Mouse (Mus musculus) limb, embryonic 14.5 days (tissue): ENCODE measurements around the gene A930017K11Rik. TPM values are rescaled to one million over a fixed set of nuclear protein-coding genes. Genes with fewer than 3 reads are reported as not detected.

Source experiments
- ATAC-seq: fragments of 200-750 bp; cut with Nextera tagmentation; 2 replicates; pipeline ENCODE4 v1.8.0; 2017; ENCODE audit warnings: low read depth, moderate number of reproducible peaks, moderate TSS enrichment; ENCODE audit not compliant: low FRiP score
- DNase-seq: peaks from one replicate; pipeline ENCODE4 v3.0.0-alpha.2; 2015; ENCODE audit warnings: low spot score
- H3K27ac ChIP-seq: fragments of 300-500 bp; sonication (generic); replicated peaks from 2 replicates; pipeline ENCODE4 v1.5.1; 2014; ENCODE audit warnings: low read depth, mild to moderate bottlenecking, low read length, moderate library complexity, mixed read lengths
- H3K27me3 ChIP-seq: fragments of 300-500 bp; sonication (generic); 2 replicates; pipeline ENCODE4 v1.6.1; 2014; ENCODE audit warnings: low read length, mixed read lengths; ENCODE audit not compliant: control insufficient read depth, insufficient read depth
- H3K36me3 ChIP-seq: fragments of 300-500 bp; sonication (generic); 2 replicates; pipeline ENCODE4 v1.6.1; 2014; ENCODE audit warnings: mild to moderate bottlenecking, low read length, moderate library complexity, mixed read lengths; ENCODE audit not compliant: control insufficient read depth, insufficient read depth
- H3K4me1 ChIP-seq: fragments of 300-500 bp; sonication (generic); 2 replicates; pipeline ENCODE4 v1.6.1; 2014; ENCODE audit warnings: antibody characterized with exemption, low read length, mixed read lengths; ENCODE audit not compliant: control insufficient read depth, insufficient read depth
- H3K4me2 ChIP-seq: fragments of 300-500 bp; sonication (generic); replicated peaks from 2 replicates; pipeline ENCODE4 v1.6.1; 2014; ENCODE audit warnings: low read depth, mild to moderate bottlenecking, low read length, moderate library complexity; ENCODE audit not compliant: severe bottlenecking
- H3K4me3 ChIP-seq: fragments of 300-500 bp; sonication (generic); replicated peaks from 2 replicates; pipeline ENCODE4 v1.5.1; 2014; ENCODE audit warnings: low read length
- H3K9ac ChIP-seq: fragments of 300-500 bp; sonication (generic); 2 replicates; pipeline ENCODE4 v1.6.1; 2014; ENCODE audit warnings: mild to moderate bottlenecking, low read depth, low read length, moderate library complexity; ENCODE audit not compliant: severe bottlenecking
- H3K9me3 ChIP-seq: fragments of 300-500 bp; sonication (generic); 2 replicates; pipeline ENCODE4 v1.6.1; 2016; ENCODE audit warnings: low read length; ENCODE audit not compliant: control insufficient read depth
- POLR2A ChIP-seq: fragments of 200-500 bp; IDR thresholded peaks from 2 replicates; pipeline ENCODE4 v1.8.0; 2012; ENCODE audit warnings: inconsistent platforms, mild to moderate bottlenecking, moderate library complexity, borderline replicate concordance; ENCODE audit not compliant: insufficient read depth, insufficient read length; ENCODE audit errors: extremely low read depth
- WGBS: fragments of 180-500 bp; shearing (Covaris S2); extraction: QIAGEN DNeasy Blood & Tissue Kit; methylation state at CpG from one replicate; pipeline ENCODE4 v1.1.7; 2014; 5-methylcytosine and 5-hydroxymethylcytosine counted together
- polyA plus RNA-seq, 2 experiments: library from polyadenylated mRNA; depleted of rRNA in 1 of 2; stranded (reverse) in 1 of 2; unstranded in 1 of 2; fragments of >200 nt; fragmentation: Nextera tagmentation in 1 of 2; extraction: Ambion mirVana in 1 of 2; gene quantifications; 2 replicates each; pipeline versions ENCODE4 v1.2.1 to v1.2.3; 2012 to 2014

Gene A930017K11Rik
- polyA plus RNA-seq, 2 experiments = 0.23 to 0.25 TPM

DNA sequence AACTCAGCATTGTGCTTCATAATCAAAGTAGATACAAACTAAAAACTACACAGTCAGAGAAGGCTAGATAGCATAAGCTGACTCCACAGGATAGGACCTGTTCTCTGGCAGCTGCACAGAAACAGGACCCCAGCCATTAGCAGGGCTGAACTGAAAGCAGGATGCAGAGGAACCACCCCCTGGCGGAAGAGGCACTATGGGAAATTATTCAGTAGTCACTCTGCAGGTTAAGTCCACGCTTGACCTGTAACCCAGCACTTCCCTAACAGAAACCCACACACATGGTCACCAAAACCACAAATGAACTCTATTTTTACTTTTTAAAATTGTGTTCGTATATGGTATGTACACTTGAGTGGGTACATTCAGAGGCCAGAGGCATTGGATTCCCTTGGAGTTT is 49.3 kb downstream of the A930017K11Rik start:
- ATAC-seq (no peak), DNase-seq (no peak)
- WGBS = 86% methylated on average over 3 of the region's 3 CpGs
- Histone ChIP-seq H3K9ac (no peak overlapping the region), H3K9me3 (no peaks in the 10 kb centered on the region), H3K4me3 (no peak overlapping the region), H3K36me3 (peaks cover 18% of the 10 kb centered on the region), H3K4me1 (no peaks in the 10 kb centered on the region), H3K27me3 (no peaks in the 10 kb centered on the region), H3K4me2 (no peak overlapping the region), H3K27ac (no peak overlapping the region)
- no peak for TF ChIP-seq POLR2A

DNA sequence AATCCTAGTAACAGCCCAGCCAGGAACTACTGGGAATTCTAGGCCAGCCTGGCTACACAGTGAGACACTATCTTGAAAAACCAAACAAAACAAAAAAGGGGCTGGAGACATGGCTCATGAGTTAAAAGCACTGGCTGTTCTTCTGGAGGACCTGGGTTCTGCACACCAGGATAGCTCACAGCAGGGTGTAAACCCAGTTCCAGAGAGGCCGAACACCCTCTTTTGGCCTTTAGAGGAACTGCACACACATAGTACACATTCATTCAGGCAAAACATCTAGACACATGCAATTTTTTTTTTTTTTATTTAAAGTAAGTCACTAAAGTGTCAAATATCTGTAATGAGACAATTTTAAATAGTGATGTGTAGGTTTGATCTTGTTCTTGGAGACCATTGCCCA is 52.2 kb downstream of the A930017K11Rik start:
- 100% methylated on average over 1 of the region's 1 CpGs for WGBS
- no peak overlapping the region for H3K4me3 ChIP-seq
- H3K4me1 ChIP-seq = no peaks in the 10 kb centered on the region
- H3K4me2 ChIP-seq = no peak overlapping the region
- H3K27ac ChIP-seq = no peak overlapping the region
- peaks cover 10% of the 10 kb centered on the region for H3K36me3 ChIP-seq
- no peak overlapping the region for H3K9ac ChIP-seq
- no peak for TF ChIP-seq POLR2A
- ATAC-seq (no peak), DNase-seq (no peak)
- no peaks in the 10 kb centered on the region for H3K27me3 ChIP-seq
- H3K9me3 ChIP-seq = no peaks in the 10 kb centered on the region

Other genes starting within 250 kb of the A930017K11Rik start
Only the 30 nearest of the 33 such genes appear.
- 48.2 and 71.7 TPM in 2 replicates for gene Rpusd1, start 224.9 kb downstream of the A930017K11Rik start, polyA plus RNA-seq (2012; rRNA removed)
- gene Rpusd1, start 224.9 kb downstream of the A930017K11Rik start, polyA plus RNA-seq (2014; fragmentation: Nextera tagmentation; extraction: Ambion mirVana) = 26.1 and 26.6 TPM in 2 replicates
- gene Mslnl, start 216.5 kb downstream of the A930017K11Rik start, polyA plus RNA-seq (2012; rRNA removed) = 0.10 and 0.13 TPM in 2 replicates
- 0.10 and 0.22 TPM in 2 replicates for gene Mslnl, start 216.5 kb downstream of the A930017K11Rik start, polyA plus RNA-seq (2014; fragmentation: Nextera tagmentation; extraction: Ambion mirVana)
- 0.23 and 5.5 TPM in 2 replicates for gene Msln, start 198.2 kb downstream of the A930017K11Rik start, polyA plus RNA-seq (2012; rRNA removed)
- 0.37 and 0.95 TPM in 2 replicates for gene Msln, start 198.2 kb downstream of the A930017K11Rik start, polyA plus RNA-seq (2014; fragmentation: Nextera tagmentation; extraction: Ambion mirVana)
- gene Narfl, start 178.8 kb downstream of the A930017K11Rik start, polyA plus RNA-seq (2012; rRNA removed) = 24.9 and 26.0 TPM in 2 replicates
- gene Narfl, start 178.8 kb downstream of the A930017K11Rik start, polyA plus RNA-seq (2014; fragmentation: Nextera tagmentation; extraction: Ambion mirVana) = 24.2 and 26.1 TPM in 2 replicates
- 113 and 119 TPM in 2 replicates for gene Haghl, start 166.9 kb downstream of the A930017K11Rik start, polyA plus RNA-seq (2012; rRNA removed)
- gene Haghl, start 166.9 kb downstream of the A930017K11Rik start, polyA plus RNA-seq (2014; fragmentation: Nextera tagmentation; extraction: Ambion mirVana) = 69.3 and 78.0 TPM in 2 replicates
- 0.06 and 0.10 TPM in 2 replicates for gene Ccdc78, start 166.0 kb downstream of the A930017K11Rik start, polyA plus RNA-seq (2012; rRNA removed)
- gene Ccdc78, start 166.0 kb downstream of the A930017K11Rik start, polyA plus RNA-seq (2014; fragmentation: Nextera tagmentation; extraction: Ambion mirVana) = not detected in 2 replicates
- gene Fam173a, start 159.7 kb downstream of the A930017K11Rik start, polyA plus RNA-seq (2012; rRNA removed) = 114 and 117 TPM in 2 replicates
- 72.5 and 73.8 TPM in 2 replicates for gene Fam173a, start 159.7 kb downstream of the A930017K11Rik start, polyA plus RNA-seq (2014; fragmentation: Nextera tagmentation; extraction: Ambion mirVana)
- gene AC134908.4, start 156.9 kb downstream of the A930017K11Rik start, polyA plus RNA-seq (2012; rRNA removed) = not detected in 2 replicates
- 0.30 TPM in 1 of 2 replicates, not detected in the other for gene AC134908.4, start 156.9 kb downstream of the A930017K11Rik start, polyA plus RNA-seq (2014; fragmentation: Nextera tagmentation; extraction: Ambion mirVana)
- gene Metrn, start 155.4 kb downstream of the A930017K11Rik start, polyA plus RNA-seq (2012; rRNA removed) = 83.6 and 119 TPM in 2 replicates
- gene Metrn, start 155.4 kb downstream of the A930017K11Rik start, polyA plus RNA-seq (2014; fragmentation: Nextera tagmentation; extraction: Ambion mirVana) = 10.5 and 12.6 TPM in 2 replicates
- 6.5 and 12.2 TPM in 2 replicates for gene Fbxl16, start 143.5 kb downstream of the A930017K11Rik start, polyA plus RNA-seq (2012; rRNA removed)
- 2.0 and 2.5 TPM in 2 replicates for gene Fbxl16, start 143.5 kb downstream of the A930017K11Rik start, polyA plus RNA-seq (2014; fragmentation: Nextera tagmentation; extraction: Ambion mirVana)
- gene Wdr24, start 128.9 kb downstream of the A930017K11Rik start, polyA plus RNA-seq (2012; rRNA removed) = 45.1 and 56.1 TPM in 2 replicates
- 26.0 and 27.7 TPM in 2 replicates for gene Wdr24, start 128.9 kb downstream of the A930017K11Rik start, polyA plus RNA-seq (2014; fragmentation: Nextera tagmentation; extraction: Ambion mirVana)
- gene Jmjd8, start 123.7 kb downstream of the A930017K11Rik start, polyA plus RNA-seq (2012; rRNA removed) = 64.4 and 79.2 TPM in 2 replicates
- gene Jmjd8, start 123.7 kb downstream of the A930017K11Rik start, polyA plus RNA-seq (2014; fragmentation: Nextera tagmentation; extraction: Ambion mirVana) = 41.5 and 46.3 TPM in 2 replicates
- 335 and 338 TPM in 2 replicates for gene Stub1, start 119.2 kb downstream of the A930017K11Rik start, polyA plus RNA-seq (2012; rRNA removed)
- gene Stub1, start 119.2 kb downstream of the A930017K11Rik start, polyA plus RNA-seq (2014; fragmentation: Nextera tagmentation; extraction: Ambion mirVana) = 349 and 350 TPM in 2 replicates
- gene Rhbdl1, start 115.3 kb downstream of the A930017K11Rik start, polyA plus RNA-seq (2012; rRNA removed) = 11.7 and 12.9 TPM in 2 replicates
- gene Rhbdl1, start 115.3 kb downstream of the A930017K11Rik start, polyA plus RNA-seq (2014; fragmentation: Nextera tagmentation; extraction: Ambion mirVana) = 1.9 and 2.3 TPM in 2 replicates
- 13.0 and 19.4 TPM in 2 replicates for gene Gm20683, start 110.8 kb downstream of the A930017K11Rik start, polyA plus RNA-seq (2012; rRNA removed)
- gene Gm20683, start 110.8 kb downstream of the A930017K11Rik start, polyA plus RNA-seq (2014; fragmentation: Nextera tagmentation; extraction: Ambion mirVana) = 2.2 and 2.5 TPM in 2 replicates
- 101 and 126 TPM in 2 replicates for gene Rhot2, start 107.7 kb downstream of the A930017K11Rik start, polyA plus RNA-seq (2012; rRNA removed)
- gene Rhot2, start 107.7 kb downstream of the A930017K11Rik start, polyA plus RNA-seq (2014; fragmentation: Nextera tagmentation; extraction: Ambion mirVana) = 10.6 and 16.9 TPM in 2 replicates
- 68.0 and 90.0 TPM in 2 replicates for gene Wdr90, start 91.1 kb downstream of the A930017K11Rik start, polyA plus RNA-seq (2012; rRNA removed)
- 18.1 and 22.1 TPM in 2 replicates for gene Wdr90, start 91.1 kb downstream of the A930017K11Rik start, polyA plus RNA-seq (2014; fragmentation: Nextera tagmentation; extraction: Ambion mirVana)
- 12.3 and 13.1 TPM in 2 replicates for gene Mcrip2, start 83.8 kb downstream of the A930017K11Rik start, polyA plus RNA-seq (2012; rRNA removed)
- 13.4 and 20.2 TPM in 2 replicates for gene Mcrip2, start 83.8 kb downstream of the A930017K11Rik start, polyA plus RNA-seq (2014; fragmentation: Nextera tagmentation; extraction: Ambion mirVana)
- 61.7 and 62.9 TPM in 2 replicates for gene Mettl26, start 77.5 kb downstream of the A930017K11Rik start, polyA plus RNA-seq (2012; rRNA removed)
- 51.4 and 52.0 TPM in 2 replicates for gene Mettl26, start 77.5 kb downstream of the A930017K11Rik start, polyA plus RNA-seq (2014; fragmentation: Nextera tagmentation; extraction: Ambion mirVana)
- 1.2 and 1.4 TPM in 2 replicates for gene Wfikkn1, start 71.7 kb downstream of the A930017K11Rik start, polyA plus RNA-seq (2012; rRNA removed)
- gene Wfikkn1, start 71.7 kb downstream of the A930017K11Rik start, polyA plus RNA-seq (2014; fragmentation: Nextera tagmentation; extraction: Ambion mirVana) = 0.68 and 0.77 TPM in 2 replicates
- 53.3 and 73.6 TPM in 2 replicates for gene Rab40c, start 32.8 kb downstream of the A930017K11Rik start, polyA plus RNA-seq (2012; rRNA removed)
- gene Rab40c, start 32.8 kb downstream of the A930017K11Rik start, polyA plus RNA-seq (2014; fragmentation: Nextera tagmentation; extraction: Ambion mirVana) = 20.8 and 23.2 TPM in 2 replicates
- 95.4 and 141 TPM in 2 replicates for gene Pigq, start 7.6 kb downstream of the A930017K11Rik start, polyA plus RNA-seq (2012; rRNA removed)
- gene Pigq, start 7.6 kb downstream of the A930017K11Rik start, polyA plus RNA-seq (2014; fragmentation: Nextera tagmentation; extraction: Ambion mirVana) = 48.7 and 48.8 TPM in 2 replicates
- 0.10 TPM in 2 replicates for gene Nhlrc4, start 7.6 kb downstream of the A930017K11Rik start, polyA plus RNA-seq (2012; rRNA removed)
- gene Nhlrc4, start 7.6 kb downstream of the A930017K11Rik start, polyA plus RNA-seq (2014; fragmentation: Nextera tagmentation; extraction: Ambion mirVana) = not detected in 2 replicates
- 50.1 and 70.4 TPM in 2 replicates for gene Capn15, start 33.2 kb upstream of the A930017K11Rik start, polyA plus RNA-seq (2012; rRNA removed)
- gene Capn15, start 33.2 kb upstream of the A930017K11Rik start, polyA plus RNA-seq (2014; fragmentation: Nextera tagmentation; extraction: Ambion mirVana) = 31.0 and 31.2 TPM in 2 replicates
- 39.0 and 47.9 TPM in 2 replicates for gene Rab11fip3, start 117.0 kb upstream of the A930017K11Rik start, polyA plus RNA-seq (2012; rRNA removed)
- 17.8 and 18.0 TPM in 2 replicates for gene Rab11fip3, start 117.0 kb upstream of the A930017K11Rik start, polyA plus RNA-seq (2014; fragmentation: Nextera tagmentation; extraction: Ambion mirVana)
- 32.5 and 34.7 TPM in 2 replicates for gene Decr2, start 137.8 kb upstream of the A930017K11Rik start, polyA plus RNA-seq (2012; rRNA removed)
- 19.0 and 23.3 TPM in 2 replicates for gene Decr2, start 137.8 kb upstream of the A930017K11Rik start, polyA plus RNA-seq (2014; fragmentation: Nextera tagmentation; extraction: Ambion mirVana)
- gene Nme4, start 143.0 kb upstream of the A930017K11Rik start, polyA plus RNA-seq (2012; rRNA removed) = 133 and 176 TPM in 2 replicates
- 104 and 106 TPM in 2 replicates for gene Nme4, start 143.0 kb upstream of the A930017K11Rik start, polyA plus RNA-seq (2014; fragmentation: Nextera tagmentation; extraction: Ambion mirVana)
- 4.3 and 6.5 TPM in 2 replicates for gene Tmem8, start 160.7 kb upstream of the A930017K11Rik start, polyA plus RNA-seq (2012; rRNA removed)
- gene Tmem8, start 160.7 kb upstream of the A930017K11Rik start, polyA plus RNA-seq (2014; fragmentation: Nextera tagmentation; extraction: Ambion mirVana) = 1.1 and 1.2 TPM in 2 replicates
- gene Mrpl28, start 170.9 kb upstream of the A930017K11Rik start, polyA plus RNA-seq (2012; rRNA removed) = 96.1 and 98.9 TPM in 2 replicates
- gene Mrpl28, start 170.9 kb upstream of the A930017K11Rik start, polyA plus RNA-seq (2014; fragmentation: Nextera tagmentation; extraction: Ambion mirVana) = 179 and 182 TPM in 2 replicates
- gene Axin1, start 186.1 kb upstream of the A930017K11Rik start, polyA plus RNA-seq (2012; rRNA removed) = 35.0 and 36.1 TPM in 2 replicates
- gene Axin1, start 186.1 kb upstream of the A930017K11Rik start, polyA plus RNA-seq (2014; fragmentation: Nextera tagmentation; extraction: Ambion mirVana) = 22.3 and 27.7 TPM in 2 replicates